Mouse (Mus musculus) neutrophil, adult 59 days (primary cell): ENCODE measurements around the gene Mup1. TPM values are rescaled to one million over a fixed set of nuclear protein-coding genes. Genes with fewer than 3 reads are reported as not detected.

Experiments
- total RNA-seq, 2 experiments: library from RNA; stranded (reverse); gene quantifications; 1 replicate in 1 of 2; 2 replicates in 1 of 2; pipeline ENCODE4 v1.2.4; 2023

Gene Mup1
- total RNA-seq = not detected

GRCm38 (mm10) chr4:60501860-60502259 lies at the start of gene Mup1:
Gene Mup1 (minus strand): TSS chr4:60501960.

Other genes with a start within 250 kb of the Mup1 start
- gene Mup9, start 80.0 kb downstream of the Mup1 start, total RNA-seq = not detected
- not detected for gene Mup10, start 80.2 kb upstream of the Mup1 start, total RNA-seq
- not detected for gene Mup11, start 160.5 kb upstream of the Mup1 start, total RNA-seq
- gene Mup12, start 239.4 kb upstream of the Mup1 start, total RNA-seq = not detected